Mouse (Mus musculus): Measurements from ENCODE around the gene Slc25a40.

Slc25a40 gene

DNA sequence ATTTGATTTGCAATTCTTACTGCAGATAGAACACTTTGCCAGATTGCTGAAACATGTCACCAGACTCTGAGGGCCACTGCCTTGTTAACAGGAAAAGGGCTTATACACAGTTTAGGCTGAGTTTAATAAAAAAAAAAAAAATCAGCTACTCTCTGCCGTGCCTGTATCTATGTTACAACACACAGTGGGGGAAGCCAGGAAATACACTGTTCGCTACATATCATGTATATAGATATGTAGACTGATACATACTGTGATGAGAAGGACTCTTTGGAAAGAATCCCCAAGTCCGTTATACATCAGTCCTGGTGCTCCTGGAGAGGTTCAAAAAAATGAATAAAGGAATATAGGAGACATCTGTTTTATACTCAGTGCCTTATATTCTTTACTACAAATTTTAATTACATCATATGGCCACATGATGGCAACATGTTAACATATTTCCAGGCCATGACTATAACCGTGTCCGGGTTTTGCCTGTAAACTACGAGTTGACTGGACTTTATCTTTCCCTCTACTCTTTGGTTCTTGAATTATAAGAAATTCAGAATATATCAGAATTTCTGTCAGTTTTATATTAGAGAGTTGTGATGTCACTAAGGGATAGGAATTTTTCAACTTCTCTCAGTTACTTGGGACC, 66.9 kb downstream of the Slc25a40 start:
- peak; percentile 9 for DNase-seq (ENCODE audit: low read depth, low spot score)

DNA sequence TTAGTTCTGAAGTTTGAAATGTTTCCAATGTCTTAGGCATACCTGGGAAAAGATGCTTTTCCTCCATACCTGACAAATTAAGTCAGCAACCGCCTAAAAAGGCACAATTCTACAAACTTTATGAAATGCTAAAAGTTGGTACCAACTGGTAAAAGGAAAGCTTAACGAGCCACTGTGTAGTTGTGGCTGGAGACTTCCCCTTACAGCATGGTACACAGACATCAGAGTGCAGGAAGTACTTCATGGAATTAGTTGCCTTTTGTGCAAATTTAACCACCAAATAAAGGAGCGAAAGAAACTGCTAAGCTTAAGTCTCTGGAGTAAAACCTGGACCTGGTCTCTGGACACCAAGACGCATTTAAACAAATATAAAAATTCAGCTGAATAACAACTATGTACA, 69.1 kb downstream of the Slc25a40 start:
- DNase-seq (ENCODE audit: low read depth, low spot score), result no peak
